Mouse (Mus musculus): ENCODE data around the gene Agk. TPM values are rescaled to one million over a fixed set of nuclear protein-coding genes. Genes with fewer than 3 reads are reported as not detected.

Gene Agk
- polyA plus RNA-seq, 1 experiment from 2014 or later: 17.3 TPM

Other genes with a start within 250 kb of the Agk start
- 0.98 and 1.0 TPM in 2 replicates for gene E330009J07Rik, start 111.0 kb downstream of the Agk start, polyA plus RNA-seq (2015; fragmentation: Nextera tagmentation; extraction: Ambion mirVana)
- gene Wee2, start 113.9 kb downstream of the Agk start, polyA plus RNA-seq (2015; fragmentation: Nextera tagmentation; extraction: Ambion mirVana): not detected in 2 replicates
- 94.1 and 106 TPM in 2 replicates for gene Ssbp1, start 146.2 kb downstream of the Agk start, polyA plus RNA-seq (2015; fragmentation: Nextera tagmentation; extraction: Ambion mirVana)
- not detected in 2 replicates for gene Tas2r137, start 166.1 kb downstream of the Agk start, polyA plus RNA-seq (2015; fragmentation: Nextera tagmentation; extraction: Ambion mirVana)
- not detected in 2 replicates for gene Tas2r108, start 168.4 kb downstream of the Agk start, polyA plus RNA-seq (2015; fragmentation: Nextera tagmentation; extraction: Ambion mirVana)
- gene Prss37, start 194.3 kb downstream of the Agk start, polyA plus RNA-seq (2015; fragmentation: Nextera tagmentation; extraction: Ambion mirVana): not detected in 2 replicates
- not detected in 2 replicates for gene Olfr461, start 229.9 kb downstream of the Agk start, polyA plus RNA-seq (2015; fragmentation: Nextera tagmentation; extraction: Ambion mirVana)
- gene Olfr460, start 244.3 kb downstream of the Agk start, polyA plus RNA-seq (2015; fragmentation: Nextera tagmentation; extraction: Ambion mirVana): not detected in 2 replicates

All from liver, embryonic 13.5 days (tissue).